Mouse (Mus musculus) MEL (cell line): ENCODE measurements around the gene Diablo. TPM values are rescaled to one million over a fixed set of nuclear protein-coding genes. Genes with fewer than 3 reads are reported as not detected.
A peak's percentile ranks its signal among the peaks of the same experiment; 100 is the strongest.

ENCODE experiments used
- DNase-seq: peaks from one replicate; pipeline ENCODE4 v3.0.0; 2011; ENCODE audit warnings: low read depth, low spot score
- H3K27ac ChIP-seq: 2 replicates; pipeline ENCODE4 v1.5.1; 2012; ENCODE audit warnings: low read depth, mild to moderate bottlenecking, control low read depth, low read length, moderate library complexity; ENCODE audit not compliant: control insufficient read depth
- H3K27me3 ChIP-seq, 2 experiments: fragments of 150-350 bp in 1 of 2; sonication (generic) in 1 of 2; 2 replicates each; pipeline ENCODE4 v1.6.1; 2012; ENCODE audit warnings: low read length in 2 of 2, mild to moderate bottlenecking in 2 of 2, improper control_type of control experiment in 1 of 2, moderate library complexity in 1 of 2; ENCODE audit not compliant: insufficient read depth in 2 of 2, control insufficient read depth in 1 of 2
- H3K36me3 ChIP-seq, 2 experiments: 2 replicates each; pipeline ENCODE4 v1.6.1; 2012 to 2014; ENCODE audit warnings: low read length in 2 of 2, improper control_type of control experiment in 1 of 2, inconsistent platforms in 1 of 2, mild to moderate bottlenecking in 1 of 2; ENCODE audit not compliant: insufficient read depth in 2 of 2, control insufficient read depth in 1 of 2
- H3K4me1 ChIP-seq, 2 experiments: fragments of 150-350 bp in 1 of 2; sonication (generic) in 1 of 2; 2 replicates each; pipeline ENCODE4 v1.6.1; 2012; ENCODE audit warnings: low read length in 2 of 2, improper control_type of control experiment in 1 of 2, mild to moderate bottlenecking in 1 of 2; ENCODE audit not compliant: insufficient read depth in 2 of 2, control insufficient read depth in 1 of 2
- H3K4me3 ChIP-seq, 2 experiments: fragments of 150-350 bp in 1 of 2; sonication (generic) in 1 of 2; 2 replicates each; pipeline ENCODE4 v1.5.1; 2012; ENCODE audit warnings: low read depth in 2 of 2, low read length in 2 of 2, mild to moderate bottlenecking in 2 of 2, moderate library complexity in 2 of 2, control low read depth in 1 of 2, improper control_type of control experiment in 1 of 2; ENCODE audit not compliant: control insufficient read depth in 1 of 2, insufficient read depth in 1 of 2
- H3K79me2 ChIP-seq: 2 replicates; pipeline ENCODE4 v1.6.1; 2012; ENCODE audit warnings: mild to moderate bottlenecking, low read length, moderate library complexity; ENCODE audit not compliant: control insufficient read depth, poor library complexity, insufficient read depth
- H3K9ac ChIP-seq: 2 replicates; pipeline ENCODE4 v1.6.1; 2012; ENCODE audit warnings: low read depth, mild to moderate bottlenecking, control low read depth, low read length, moderate library complexity; ENCODE audit not compliant: control insufficient read depth, poor library complexity, severe bottlenecking
- H3K9me3 ChIP-seq: fragments of 150-350 bp; sonication (generic); replicated peaks from 2 replicates; pipeline ENCODE4 v1.6.1; 2012; ENCODE audit warnings: mild to moderate bottlenecking, low read length, improper control_type of control experiment, moderate library complexity; ENCODE audit not compliant: insufficient read depth
- BHLHE40 ChIP-seq: IDR thresholded peaks from 2 replicates; pipeline ENCODE4 v1.6.1; 2012; ENCODE audit warnings: low read depth, mild to moderate bottlenecking, inconsistent platforms, low read length, improper control_type of control experiment, borderline replicate concordance
- CHD2 ChIP-seq: IDR thresholded peaks from 2 replicates; pipeline ENCODE4 v1.6.1; 2011; ENCODE audit warnings: low read length, improper control_type of control experiment
- CTCF ChIP-seq, 3 experiments: IDR thresholded peaks in 2 of 3; conservative IDR thresholded peaks in 1 of 3; 2 replicates each; pipeline ENCODE4 v1.5.1; 2011 to 2012; ENCODE audit warnings: low read length in 3 of 3, low read depth in 2 of 3, mild to moderate bottlenecking in 2 of 3, improper control_type of control experiment in 1 of 3, inconsistent platforms in 1 of 3, mixed read lengths in 1 of 3, moderate library complexity in 1 of 3; ENCODE audit not compliant: control insufficient read depth in 1 of 3, insufficient read depth in 1 of 3, poor library complexity in 1 of 3, severe bottlenecking in 1 of 3
- E2F4 ChIP-seq: IDR thresholded peaks from 2 replicates; pipeline ENCODE4 v1.6.1; 2011; ENCODE audit warnings: low read depth, low read length, improper control_type of control experiment, borderline replicate concordance
- ELF1 ChIP-seq: IDR thresholded peaks from 2 replicates; pipeline ENCODE4 v1.6.1; 2014; ENCODE audit warnings: low read depth, mild to moderate bottlenecking, inconsistent platforms, low read length, improper control_type of control experiment, moderate library complexity
- EP300 ChIP-seq, 2 experiments: IDR thresholded peaks; 2 replicates each; pipeline ENCODE4 v1.6.1; 2011; ENCODE audit warnings: improper control_type of control experiment in 2 of 2, low read length in 2 of 2, low read depth in 1 of 2, mild to moderate bottlenecking in 1 of 2
- ETS1 ChIP-seq: IDR thresholded peaks from 2 replicates; pipeline ENCODE4 v1.6.1; 2012; ENCODE audit warnings: low read depth, mild to moderate bottlenecking, inconsistent platforms, low read length, improper control_type of control experiment, moderate library complexity
- GABPA ChIP-seq: IDR thresholded peaks from 2 replicates; pipeline ENCODE4 v1.6.1; 2012; ENCODE audit warnings: low read depth, mild to moderate bottlenecking, inconsistent platforms, low read length, improper control_type of control experiment, moderate library complexity
- GATA1 ChIP-seq: IDR thresholded peaks from 2 replicates; pipeline ENCODE4 v1.6.1; 2011; ENCODE audit warnings: low read depth, low read length, improper control_type of control experiment
- HCFC1 ChIP-seq: IDR thresholded peaks from 2 replicates; pipeline ENCODE4 v1.6.1; 2012; ENCODE audit warnings: low read depth, mild to moderate bottlenecking, inconsistent platforms, low read length, improper control_type of control experiment, moderate library complexity
- JUND ChIP-seq: IDR thresholded peaks from 2 replicates; pipeline ENCODE4 v1.6.1; 2011; ENCODE audit warnings: low read depth, mild to moderate bottlenecking, improper control_type of control experiment, low read length
- KAT2A ChIP-seq: conservative IDR thresholded peaks from 2 replicates; pipeline ENCODE4 v1.6.1; 2012; ENCODE audit warnings: low read depth, low read length, improper control_type of control experiment, inconsistent platforms
- MAFK ChIP-seq: IDR thresholded peaks from 2 replicates; pipeline ENCODE4 v1.6.1; 2011; ENCODE audit warnings: low read depth, mild to moderate bottlenecking, low read length, improper control_type of control experiment, borderline replicate concordance
- MAX ChIP-seq: IDR thresholded peaks from 2 replicates; pipeline ENCODE4 v1.6.1; 2011; ENCODE audit warnings: low read length, improper control_type of control experiment
- MAZ ChIP-seq: IDR thresholded peaks from 2 replicates; pipeline ENCODE4 v1.6.1; 2012; ENCODE audit warnings: low read depth, mild to moderate bottlenecking, inconsistent platforms, low read length, improper control_type of control experiment
- MEF2A ChIP-seq: IDR thresholded peaks from 2 replicates; pipeline ENCODE4 v1.6.1; 2014; ENCODE audit warnings: low read depth, mild to moderate bottlenecking, inconsistent platforms, low read length, improper control_type of control experiment; ENCODE audit not compliant: poor library complexity, insufficient replicate concordance, severe bottlenecking; ENCODE audit errors: extremely low read depth
- MXI1 ChIP-seq: IDR thresholded peaks from 2 replicates; pipeline ENCODE4 v1.6.1; 2011; ENCODE audit warnings: mild to moderate bottlenecking, low read depth, low read length, improper control_type of control experiment
- MYB ChIP-seq: IDR thresholded peaks from 2 replicates; pipeline ENCODE4 v1.6.1; 2011; ENCODE audit warnings: mild to moderate bottlenecking, low read depth, low read length, improper control_type of control experiment
- MYC ChIP-seq: IDR thresholded peaks from 2 replicates; pipeline ENCODE4 v1.6.1; 2011; ENCODE audit warnings: low read depth, mild to moderate bottlenecking, low read length, improper control_type of control experiment, moderate library complexity
- NRF1 ChIP-seq: IDR thresholded peaks from 2 replicates; pipeline ENCODE4 v1.6.1; 2014; ENCODE audit warnings: low read depth, mild to moderate bottlenecking, inconsistent platforms, low read length, improper control_type of control experiment, moderate library complexity; ENCODE audit not compliant: poor library complexity, insufficient read depth, severe bottlenecking
- POLR2A ChIP-seq, 2 experiments: IDR thresholded peaks; 2 replicates each; pipeline ENCODE4 v1.6.1; 2011 to 2012; ENCODE audit warnings: low read length in 2 of 2, mild to moderate bottlenecking in 2 of 2, control low read depth in 1 of 2, improper control_type of control experiment in 1 of 2, low read depth in 1 of 2, moderate library complexity in 1 of 2; ENCODE audit not compliant: control insufficient read depth in 1 of 2, insufficient read depth in 1 of 2, poor library complexity in 1 of 2
- POLR2AphosphoS2 ChIP-seq: IDR thresholded peaks from 2 replicates; pipeline ENCODE4 v1.6.1; 2011; ENCODE audit warnings: low read length, improper control_type of control experiment
- POLR2AphosphoS5 ChIP-seq: IDR thresholded peaks from 2 replicates; pipeline ENCODE4 v1.6.1; 2012; ENCODE audit warnings: low read depth, borderline replicate concordance, mild to moderate bottlenecking, inconsistent platforms, low read length, moderate library complexity, mixed read lengths
- RAD21 ChIP-seq: IDR thresholded peaks from 2 replicates; pipeline ENCODE4 v1.6.1; 2011; ENCODE audit warnings: mild to moderate bottlenecking, low read depth, low read length, improper control_type of control experiment
- RCOR1 ChIP-seq: IDR thresholded peaks from 2 replicates; pipeline ENCODE4 v1.6.1; 2012; ENCODE audit warnings: low read depth, mild to moderate bottlenecking, inconsistent platforms, low read length, improper control_type of control experiment
- SIN3A ChIP-seq: IDR thresholded peaks from 2 replicates; pipeline ENCODE4 v1.6.1; 2012; ENCODE audit warnings: low read length, improper control_type of control experiment, inconsistent platforms
- TAL1 ChIP-seq: IDR thresholded peaks from 2 replicates; pipeline ENCODE4 v1.6.1; 2012; ENCODE audit warnings: mild to moderate bottlenecking, inconsistent platforms, low read length, moderate library complexity, mixed read lengths
- TBP ChIP-seq: IDR thresholded peaks from 2 replicates; pipeline ENCODE4 v1.8.0; 2011; ENCODE audit warnings: low read depth, low read length, improper control_type of control experiment
- TCF12 ChIP-seq: IDR thresholded peaks from 2 replicates; pipeline ENCODE4 v1.6.1; 2014; ENCODE audit warnings: low read depth, mild to moderate bottlenecking, inconsistent platforms, low read length, improper control_type of control experiment, moderate library complexity
- UBTF ChIP-seq: IDR thresholded peaks from 2 replicates; pipeline ENCODE4 v1.6.1; 2012; ENCODE audit warnings: low read depth, mild to moderate bottlenecking, inconsistent platforms, low read length, improper control_type of control experiment, moderate library complexity, borderline replicate concordance; ENCODE audit not compliant: insufficient read depth
- USF2 ChIP-seq, 2 experiments: IDR thresholded peaks; 2 replicates each; pipeline ENCODE4 v1.6.1; 2011 to 2012; ENCODE audit warnings: improper control_type of control experiment in 2 of 2, low read length in 2 of 2, borderline replicate concordance in 1 of 2, inconsistent platforms in 1 of 2, low read depth in 1 of 2, mild to moderate bottlenecking in 1 of 2; ENCODE audit not compliant: insufficient read depth in 1 of 2
- ZC3H11A ChIP-seq: IDR thresholded peaks from 2 replicates; pipeline ENCODE4 v1.6.1; 2012; ENCODE audit warnings: low read depth, mild to moderate bottlenecking, inconsistent platforms, low read length, improper control_type of control experiment
- ZKSCAN1 ChIP-seq: IDR thresholded peaks from 2 replicates; pipeline ENCODE4 v1.6.1; 2012; ENCODE audit warnings: low read depth, mild to moderate bottlenecking, inconsistent platforms, low read length, improper control_type of control experiment, moderate library complexity
- ZMIZ1 ChIP-seq: IDR thresholded peaks from 2 replicates; pipeline ENCODE4 v1.6.1; 2012; ENCODE audit warnings: low read depth, mild to moderate bottlenecking, inconsistent platforms, low read length, improper control_type of control experiment, moderate library complexity
- ZNF384 ChIP-seq: IDR thresholded peaks from 2 replicates; pipeline ENCODE4 v1.6.1; 2012; ENCODE audit warnings: low read depth, mild to moderate bottlenecking, inconsistent platforms, low read length, improper control_type of control experiment
- polyA plus RNA-seq, 2 experiments: library from polyadenylated mRNA; stranded (reverse) in 1 of 2; unstranded in 1 of 2; fragments of >175 nt in 1 of 2; fragments of >200 nt in 1 of 2; gene quantifications; 2 replicates each; pipeline versions ENCODE4 v1.2.1 to v1.2.4; 2012; ENCODE audit warnings: low replicate concordance in 2 of 2, low read depth in 1 of 2; ENCODE audit not compliant: insufficient read length in 2 of 2, insufficient read depth in 1 of 2, missing spikeins in 1 of 2
- total RNA-seq: library from RNA; depleted of rRNA; stranded (reverse); fragments of 300-350 nt; gene quantifications from 2 replicates; pipeline ENCODE4 v1.2.3, GENCODE M21; 2012

The Diablo gene
- total and polyA plus RNA-seq, 3 experiments, result 48.9 to 70.8 TPM; not detected in 1

DNA sequence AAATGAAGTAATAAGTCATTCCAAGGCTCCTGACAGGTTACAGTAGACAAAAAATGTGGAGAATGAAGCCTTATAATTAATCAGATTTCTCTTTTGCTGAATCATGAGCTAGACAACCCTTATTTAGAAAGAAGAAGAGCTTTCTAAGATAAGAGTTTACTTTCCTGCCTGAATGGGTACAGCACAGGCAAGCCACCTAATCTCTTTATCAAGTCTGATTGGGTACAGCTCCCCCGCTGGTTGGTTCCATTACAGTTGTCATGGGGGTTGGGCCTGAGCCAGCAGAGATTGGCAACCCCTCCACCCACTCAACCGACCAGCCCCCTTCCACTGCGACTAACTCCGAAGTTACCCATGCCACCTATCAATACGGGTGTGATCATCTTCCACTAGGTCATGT is 62.6 kb downstream of the Diablo start:
- no peak overlapping the region for H3K9ac ChIP-seq
- H3K27ac ChIP-seq, result no peak overlapping the region
- no peaks in the 10 kb centered on the region for H3K79me2 ChIP-seq
- H3K9me3 ChIP-seq, result no peaks in the 10 kb centered on the region
- no peak overlapping the region for H3K4me3 ChIP-seq
- DNase-seq, result peak; percentile 49
- peaks cover 0 to 8% of the 10 kb centered on the region in 2 experiments; a peak in 2 of 4 replicates for H3K36me3 ChIP-seq
- no peak for TF ChIP-seq RAD21
- TF ChIP-seq RCOR1, result peak; percentile 92
- TF ChIP-seq GABPA, result peak; percentile 41; the same call in 1 of the 2 replicates
- TF ChIP-seq USF2 (IDR thresholded peaks at IDR 0.05; ENCODE audit: borderline replicate concordance in 1 of 2, insufficient read depth in 1 of 2, low read depth in 1 of 2, low read length in 2 of 2), result no peak
- TF ChIP-seq MYB, result no peak
- TF ChIP-seq MYC, result no peak
- TF ChIP-seq MAZ, result 0 out of 2 replicates have a peak, but pooled peaks have one; percentile 20
- TF ChIP-seq ZMIZ1, result no peak
- TF ChIP-seq HCFC1, result no peak
- no peak for TF ChIP-seq ZKSCAN1
- TF ChIP-seq UBTF, result no peak
- TF ChIP-seq ETS1, result peak; percentile 71
- no peak for TF ChIP-seq ZNF384
- peak; percentile 41; the same call in 1 of the 2 replicates for TF ChIP-seq MAFK
- no peak for TF ChIP-seq CTCF (IDR thresholded peaks at IDR 0.05 in 2 of 3, conservative IDR thresholded peaks at IDR 0.05 in 1 of 3; ENCODE audit: control insufficient read depth in 1 of 3, insufficient read depth in 1 of 3, low read depth in 2 of 3, low read length in 3 of 3, poor library complexity in 1 of 3, severe bottlenecking in 1 of 3)
- no peak for TF ChIP-seq ZC3H11A
- no peak for TF ChIP-seq E2F4
- no peak for TF ChIP-seq TAL1
- TF ChIP-seq POLR2AphosphoS2, result no peak
- peak; percentile 8; the same call in 1 of the 2 replicates for TF ChIP-seq TCF12
- TF ChIP-seq POLR2AphosphoS5, result no peak
- no peak for TF ChIP-seq MXI1
- TF ChIP-seq ELF1, result no peak
- TF ChIP-seq GATA1, result peak; percentile 79
- TF ChIP-seq TBP, result no peak
- TF ChIP-seq KAT2A, result no peak
- no peak for TF ChIP-seq BHLHE40
- no peak for TF ChIP-seq CHD2
- TF ChIP-seq NRF1, result no peak
- no peak for TF ChIP-seq MAX
- peak; percentile 34; the same call in 1 of the 2 replicates for TF ChIP-seq SIN3A
- TF ChIP-seq POLR2A (IDR thresholded peaks at IDR 0.05; ENCODE audit: control insufficient read depth in 1 of 2, insufficient read depth in 1 of 2, low read depth in 1 of 2, low read length in 2 of 2, poor library complexity in 1 of 2), result no peak
- no peak for TF ChIP-seq JUND
- peak; percentile 53 for TF ChIP-seq EP300 (IDR thresholded peaks at IDR 0.05; ENCODE audit: low read depth in 1 of 2, low read length in 2 of 2)
- TF ChIP-seq MEF2A, result peak; percentile 83; the same call in 1 of the 2 replicates
- H3K27me3 ChIP-seq, result no peaks in the 10 kb centered on the region
- H3K4me1 ChIP-seq, result peaks cover 4 to 9% of the 10 kb centered on the region in 2 experiments
